Mouse (Mus musculus) erythroblast, embryonic 14.5 days (primary cell): ENCODE results near the gene Hoxb4. TPM values are rescaled to one million over a fixed set of nuclear protein-coding genes. Genes with fewer than 3 reads are reported as not detected.

Experiments
- H3K27me3 ChIP-seq: 2 replicates; pipeline ENCODE4 v1.6.1; 2012; ENCODE audit warnings: inconsistent platforms; ENCODE audit not compliant: control insufficient read depth
- H3K36me3 ChIP-seq: 2 replicates; pipeline ENCODE4 v1.6.1; 2012; ENCODE audit warnings: mild to moderate bottlenecking, inconsistent platforms; ENCODE audit not compliant: control insufficient read depth
- H3K4me1 ChIP-seq: 2 replicates; pipeline ENCODE4 v1.6.1; 2012; ENCODE audit warnings: inconsistent platforms; ENCODE audit not compliant: control insufficient read depth
- H3K4me3 ChIP-seq: replicated peaks from 2 replicates; pipeline ENCODE3; 2012; ENCODE audit warnings: moderate library complexity, mild to moderate bottlenecking, inconsistent platforms
- H3K9me3 ChIP-seq: 2 replicates; pipeline ENCODE4 v1.6.1; 2012; ENCODE audit warnings: low read length, inconsistent platforms, mixed read lengths; ENCODE audit not compliant: control insufficient read depth
- GATA1 ChIP-seq: IDR thresholded peaks from 2 replicates; pipeline ENCODE4 v1.6.1; 2012; ENCODE audit warnings: low read length, inconsistent platforms, mixed read lengths
- TAL1 ChIP-seq: IDR thresholded peaks from 3 replicates; pipeline ENCODE4 v1.6.1; 2012; ENCODE audit warnings: low read length, inconsistent platforms, mixed read lengths
- polyA plus RNA-seq: library from polyadenylated mRNA; stranded (reverse); fragments of >175 nt; gene quantifications from 2 replicates; pipeline ENCODE4 v1.2.3, GENCODE M21; 2012

Hoxb4 gene
- polyA plus RNA-seq, 1 experiment: not detected

DNA sequence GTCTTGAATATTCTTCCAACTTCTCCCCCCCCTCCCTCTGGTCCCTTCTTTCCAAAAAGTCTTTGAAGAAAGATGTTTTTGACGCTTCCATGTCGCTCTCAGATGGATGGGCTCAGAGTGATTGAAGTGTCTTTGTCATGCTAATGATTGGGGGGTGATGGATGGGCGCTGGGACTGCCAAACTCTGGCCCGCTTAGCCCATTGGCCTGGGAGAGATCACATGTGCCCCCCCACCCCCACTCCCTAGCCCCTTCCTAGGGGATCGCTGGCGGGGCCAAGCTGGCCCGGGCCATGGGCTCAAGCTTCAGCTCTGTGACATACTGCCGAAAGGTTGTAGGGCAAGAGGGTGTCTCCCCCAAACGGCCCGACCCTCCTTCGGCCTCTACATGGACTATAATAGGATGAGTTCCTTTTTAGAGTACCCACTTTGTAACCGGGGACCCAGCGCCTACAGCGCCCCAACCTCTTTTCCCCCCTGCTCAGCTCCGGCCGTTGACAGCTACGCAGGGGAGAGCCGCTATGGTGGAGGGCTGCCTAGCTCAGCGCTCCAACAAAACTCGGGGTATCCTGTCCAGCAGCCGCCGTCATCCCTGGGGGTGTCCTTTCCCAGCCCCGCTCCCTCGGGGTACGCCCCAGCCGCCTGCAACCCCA lies 47.5 kb downstream of the Hoxb4 start, which contains the start of gene Hoxb1:
Gene Hoxb1, plus strand, starts transcription at position 312 of the 651 bp plus-strand sequence.
- Histone ChIP-seq H3K36me3 (no peaks in the 10 kb centered on the region), H3K4me1 (no peaks in the 10 kb centered on the region), H3K9me3 (no peaks in the 10 kb centered on the region), H3K27me3 (peaks cover 76% of the 10 kb centered on the region), H3K4me3 (no peak within 1 kb of the TSS)
- no peak for TF ChIP-seq TAL1

DNA sequence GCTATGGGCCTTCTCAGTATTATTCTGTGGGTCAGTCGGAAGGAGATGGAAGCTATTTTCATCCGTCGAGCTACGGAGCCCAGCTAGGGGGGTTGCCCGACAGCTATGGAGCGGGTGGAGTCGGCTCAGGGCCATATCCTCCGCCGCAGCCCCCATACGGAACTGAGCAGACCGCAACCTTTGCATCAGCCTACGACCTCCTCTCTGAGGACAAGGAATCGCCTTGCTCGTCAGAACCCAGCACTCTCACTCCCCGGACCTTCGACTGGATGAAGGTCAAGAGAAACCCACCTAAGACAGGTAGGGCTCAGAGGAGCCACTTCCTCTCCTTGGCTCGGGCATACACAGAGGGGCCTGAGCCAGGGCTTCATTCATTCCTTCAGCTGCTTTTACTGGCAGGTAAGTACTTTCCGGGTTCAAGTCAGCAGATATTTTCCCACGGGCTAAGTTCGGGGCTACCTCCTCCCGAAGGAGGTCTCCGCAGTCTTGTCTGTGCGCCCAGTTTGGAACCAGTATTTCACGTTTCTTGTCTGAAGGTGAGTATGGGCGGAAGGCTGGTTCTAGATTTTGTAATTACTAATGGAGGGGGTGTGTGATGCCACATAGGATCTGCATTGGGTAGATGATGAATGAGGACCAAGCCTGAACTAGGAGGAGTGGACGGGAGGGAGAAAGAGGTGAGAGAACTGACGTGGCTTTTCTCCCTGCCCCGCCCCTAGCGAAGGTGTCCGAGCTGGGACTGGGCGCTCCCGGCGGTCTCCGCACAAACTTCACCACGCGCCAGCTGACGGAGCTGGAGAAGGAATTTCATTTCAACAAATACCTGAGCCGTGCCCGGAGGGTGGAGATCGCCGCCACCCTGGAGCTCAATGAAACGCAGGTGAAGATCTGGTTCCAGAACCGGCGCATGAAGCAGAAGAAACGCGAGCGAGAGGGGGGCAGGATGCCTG lies 48.3 kb downstream of the Hoxb4 start:
- Histone ChIP-seq H3K4me3 (no peak overlapping the region), H3K27me3 (peaks cover 80% of the 10 kb centered on the region)
- TF ChIP-seq TAL1: no peak
- TF ChIP-seq GATA1: no peak

DNA sequence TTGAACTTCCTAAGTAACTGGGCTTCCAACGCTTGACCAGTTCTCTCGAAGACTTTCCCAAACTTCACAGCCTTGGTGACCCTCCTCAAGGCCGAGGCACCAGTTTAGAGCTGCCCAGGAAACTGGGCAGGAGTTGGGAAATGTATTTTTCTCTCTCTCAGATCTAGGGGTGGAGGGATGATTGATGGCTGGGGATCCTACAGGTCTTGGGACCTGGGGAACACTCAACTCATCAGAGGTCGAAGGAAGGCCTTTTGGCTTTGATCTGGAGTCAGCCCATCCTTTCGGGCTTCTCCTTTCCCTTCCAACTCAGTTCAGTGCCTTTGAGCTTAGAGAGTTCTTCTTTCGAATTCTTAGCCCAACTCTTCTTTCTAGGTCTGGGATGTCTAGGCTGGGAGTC lies 49.1 kb downstream of the Hoxb4 start:
- Histone ChIP-seq H3K4me1 (no peaks in the 10 kb centered on the region), H3K36me3 (no peaks in the 10 kb centered on the region), H3K4me3 (no peak overlapping the region), H3K27me3 (peaks cover 79% of the 10 kb centered on the region), H3K9me3 (no peaks in the 10 kb centered on the region)
- no peak for TF ChIP-seq TAL1
- no peak for TF ChIP-seq GATA1

More for the DNA sequence above, 48.3 kb downstream of the Hoxb4 start:
- H3K4me1 ChIP-seq: no peaks in the 10 kb centered on the region
- H3K9me3 ChIP-seq: no peaks in the 10 kb centered on the region
- no peaks in the 10 kb centered on the region for H3K36me3 ChIP-seq

DNA sequence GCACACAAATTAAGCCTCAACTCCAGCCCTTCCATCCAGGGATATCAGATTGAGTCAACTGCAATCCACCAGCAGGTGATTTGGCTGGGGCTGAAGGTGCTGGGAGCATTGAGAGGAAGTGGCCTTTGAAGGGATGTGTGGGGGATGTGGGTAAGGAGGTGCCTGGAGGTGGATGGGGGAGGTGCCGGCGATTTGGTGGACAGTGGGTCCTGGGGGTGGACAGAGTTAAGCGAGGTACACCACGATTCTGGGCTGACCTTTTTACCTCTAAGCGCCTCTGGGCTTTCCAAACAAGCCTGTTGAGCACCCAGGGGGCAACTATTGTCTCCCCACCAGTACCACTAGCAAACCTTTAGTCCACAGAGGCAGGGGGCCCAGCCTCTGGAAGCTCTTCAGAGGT lies 50.6 kb downstream of the Hoxb4 start:
- peaks cover 81% of the 10 kb centered on the region for H3K27me3 ChIP-seq
- no peaks in the 10 kb centered on the region for H3K4me1 ChIP-seq
- TF ChIP-seq TAL1 (no peak), GATA1 (no peak)
- no peaks in the 10 kb centered on the region for H3K36me3 ChIP-seq
- no peaks in the 10 kb centered on the region for H3K9me3 ChIP-seq
- no peak overlapping the region for H3K4me3 ChIP-seq

DNA sequence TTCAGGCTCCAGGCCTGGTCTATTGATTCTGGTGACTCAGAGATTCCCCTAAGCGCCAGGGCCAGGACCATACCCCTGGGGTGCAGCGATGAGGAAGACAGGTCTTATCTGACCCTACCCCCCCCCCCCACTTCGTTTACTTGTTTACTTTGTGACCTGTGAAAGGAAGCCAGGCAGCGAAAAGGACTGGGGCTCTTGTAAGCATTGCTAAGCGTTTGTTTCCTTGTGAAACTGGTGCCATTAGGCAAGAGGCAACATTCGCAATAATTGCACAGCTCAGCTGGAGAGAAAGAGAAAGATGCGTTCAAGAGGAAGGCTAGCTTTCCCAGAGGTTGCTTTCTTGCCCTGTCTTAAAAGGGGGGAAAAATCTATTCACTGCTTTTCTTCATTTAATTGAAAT lies 51.1 kb downstream of the Hoxb4 start:
- peaks cover 81% of the 10 kb centered on the region for H3K27me3 ChIP-seq
- no peak for TF ChIP-seq TAL1
- TF ChIP-seq GATA1: no peak
- H3K36me3 ChIP-seq: no peaks in the 10 kb centered on the region
- no peaks in the 10 kb centered on the region for H3K4me1 ChIP-seq
- no peak overlapping the region for H3K4me3 ChIP-seq
- no peaks in the 10 kb centered on the region for H3K9me3 ChIP-seq

Other genes with a start within 250 kb of the Hoxb4 start
- gene Atp5g1, start 242.6 kb upstream of the Hoxb4 start, polyA plus RNA-seq: 12.4 and 31.7 TPM in 2 replicates
- gene Calcoco2, start 206.3 kb upstream of the Hoxb4 start, polyA plus RNA-seq: 0.02 TPM in 1 of 2 replicates, not detected in the other
- gene Ttll6, start 184.5 kb upstream of the Hoxb4 start, polyA plus RNA-seq: not detected in 2 replicates
- 0.02 TPM in 2 replicates for gene Hoxb13, start 124.0 kb upstream of the Hoxb4 start, polyA plus RNA-seq
- gene Hoxb9, start 46.8 kb upstream of the Hoxb4 start, polyA plus RNA-seq: 0.01 TPM in 1 of 2 replicates, not detected in the other
- gene Hoxb8, start 36.4 kb upstream of the Hoxb4 start, polyA plus RNA-seq: not detected in 2 replicates
- not detected in 2 replicates for gene Hoxb7, start 31.6 kb upstream of the Hoxb4 start, polyA plus RNA-seq
- not detected in 2 replicates for gene Hoxb6, start 25.8 kb upstream of the Hoxb4 start, polyA plus RNA-seq
- 0.02 TPM in 1 of 2 replicates, not detected in the other for gene Hoxb5, start 14.9 kb upstream of the Hoxb4 start, polyA plus RNA-seq
- gene Hoxb3, start 5.1 kb downstream of the Hoxb4 start, polyA plus RNA-seq: 0.01 TPM in 1 of 2 replicates, not detected in the other
- gene Hoxb2, start 32.3 kb downstream of the Hoxb4 start, polyA plus RNA-seq: not detected in 2 replicates
- not detected in 2 replicates for gene Hoxb1, start 47.5 kb downstream of the Hoxb4 start, polyA plus RNA-seq
- gene Skap1, start 146.3 kb downstream of the Hoxb4 start, polyA plus RNA-seq: 0.08 TPM in 1 of 2 replicates, not detected in the other